Mouse (Mus musculus) small intestine, adult 2 months (tissue): ENCODE measurements around the gene Src. TPM values are rescaled to one million over a fixed set of nuclear protein-coding genes. Genes with fewer than 3 reads are reported as not detected.

Source experiments
- H3K27ac ChIP-seq: fragments of 200-500 bp; 2 replicates; pipeline ENCODE4 v1.5.1; 2012; ENCODE audit warnings: low read depth, low read length, control low read depth, inconsistent platforms; ENCODE audit not compliant: insufficient read depth
- H3K27me3 ChIP-seq: fragments of 200-500 bp; 2 replicates; pipeline ENCODE4 v1.6.1; 2012; ENCODE audit warnings: mild to moderate bottlenecking, moderate library complexity, low read length, inconsistent platforms; ENCODE audit not compliant: control insufficient read depth, insufficient read depth
- H3K36me3 ChIP-seq: fragments of 200-500 bp; 2 replicates; pipeline ENCODE4 v1.6.1; 2012; ENCODE audit warnings: mild to moderate bottlenecking, low read length, control low read depth, inconsistent platforms; ENCODE audit not compliant: control insufficient read depth, insufficient read depth
- H3K4me1 ChIP-seq: fragments of 200-500 bp; 2 replicates; pipeline ENCODE4 v1.6.1; 2012; ENCODE audit warnings: low read length, inconsistent platforms, mixed read lengths; ENCODE audit not compliant: control insufficient read depth, insufficient read depth, insufficient read length
- H3K4me3 ChIP-seq: fragments of 200-500 bp; 2 replicates; pipeline ENCODE4 v1.5.1; 2012; ENCODE audit warnings: low read depth, mild to moderate bottlenecking, control low read depth, inconsistent platforms, low read length, moderate library complexity
- CTCF ChIP-seq: fragments of 200-500 bp; IDR thresholded peaks from 2 replicates; pipeline ENCODE4 v1.5.1; 2012; ENCODE audit warnings: low read depth, mild to moderate bottlenecking, control low read depth, inconsistent platforms, low read length, moderate library complexity, mixed read lengths; ENCODE audit not compliant: insufficient replicate concordance, insufficient read length; ENCODE audit errors: extremely low read depth
- POLR2A ChIP-seq: fragments of 200-500 bp; IDR thresholded peaks from 2 replicates; pipeline ENCODE4 v1.6.1; 2012; ENCODE audit warnings: low read depth, mild to moderate bottlenecking, control low read depth, inconsistent platforms, low read length, moderate library complexity
- WGBS: fragments of 180-500 bp; shearing (Covaris S2); methylation state at CpG from one replicate; pipeline ENCODE4 v1.1.7; 2018; 5-methylcytosine and 5-hydroxymethylcytosine counted together
- polyA plus RNA-seq: library from polyadenylated mRNA; depleted of rRNA; stranded (reverse); fragments of >200 nt; gene quantifications from 2 replicates; pipeline ENCODE4 v1.2.3, GENCODE M21; 2012; rRNA removed

The Src gene
- polyA plus RNA-seq, 1 experiment = 161 TPM

DNA sequence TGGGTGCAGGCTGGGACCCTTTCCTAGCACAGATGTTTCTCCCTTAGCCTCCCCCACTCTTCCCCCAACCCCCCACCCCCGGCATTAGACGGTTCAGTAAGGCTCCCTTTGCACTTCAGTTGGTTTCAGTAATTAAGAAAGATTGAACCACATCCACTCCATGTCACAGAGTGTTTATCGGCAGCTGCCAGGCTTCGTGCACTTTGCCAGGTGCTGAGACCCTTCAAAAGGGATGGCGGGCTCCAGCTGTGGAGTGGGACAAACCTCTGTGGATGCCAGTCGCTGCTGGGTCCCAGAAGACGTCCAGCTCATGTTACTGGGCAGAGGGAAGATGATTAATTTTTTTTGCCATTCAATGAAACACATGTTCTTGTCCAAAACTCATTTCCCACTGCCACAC is 100.2 kb downstream of the Src start:
- TF ChIP-seq CTCF (no peak), POLR2A (no peak)
- Histone ChIP-seq H3K27me3 (no peaks in the 10 kb centered on the region), H3K4me1 (no peaks in the 10 kb centered on the region), H3K36me3 (no peaks in the 10 kb centered on the region), H3K27ac (no peak overlapping the region), H3K4me3 (no peak overlapping the region)
- 69% methylated on average over 7 of the region's 7 CpGs for WGBS

- H3K36me3 ChIP-seq = no peaks in the 10 kb centered on the region
- no peaks in the 10 kb centered on the region for H3K4me1 ChIP-seq
- no peak overlapping the region for H3K4me3 ChIP-seq
- H3K27me3 ChIP-seq = no peaks in the 10 kb centered on the region
- H3K27ac ChIP-seq = no peak overlapping the region
- TF ChIP-seq CTCF (no peak), POLR2A (no peak)
- WGBS = 74% methylated on average over 6 of the region's 6 CpGs
Observed at GRCm38 (mm10) chr2:157519452-157519851, 101.2 kb downstream of the Src start.

DNA sequence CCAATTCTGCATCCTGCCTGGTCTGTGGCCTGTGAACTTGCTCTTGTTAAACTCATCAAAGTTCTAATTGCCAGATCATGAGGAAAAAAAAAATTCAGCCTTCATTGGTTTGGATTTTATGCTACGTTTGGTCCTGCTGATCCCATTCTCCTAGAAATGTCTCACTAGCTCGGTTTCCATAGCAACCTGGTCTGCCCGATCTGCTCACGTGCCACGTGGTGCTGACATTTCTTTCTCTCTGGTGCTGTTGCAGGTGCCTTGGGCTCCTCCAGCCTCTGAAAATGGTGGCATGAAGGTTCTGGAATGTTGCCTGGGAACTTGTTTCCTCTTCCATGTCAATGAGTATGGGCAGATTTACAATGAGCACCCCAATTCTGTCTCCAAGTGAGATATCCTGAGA is 102.3 kb downstream of the Src start:
- WGBS = 28% methylated on average over 5 of the region's 5 CpGs
- no peaks in the 10 kb centered on the region for H3K27me3 ChIP-seq
- H3K27ac ChIP-seq = no peak overlapping the region
- no peaks in the 10 kb centered on the region for H3K36me3 ChIP-seq
- no peak for TF ChIP-seq CTCF
- H3K4me1 ChIP-seq = no peaks in the 10 kb centered on the region
- H3K4me3 ChIP-seq = no peak overlapping the region

Other genes starting within 250 kb of the Src start
- gene Rbl1, start 213.9 kb upstream of the Src start, polyA plus RNA-seq = 1.7 and 5.2 TPM in 2 replicates
- gene Rpn2, start 139.4 kb upstream of the Src start, polyA plus RNA-seq = 85.3 and 141 TPM in 2 replicates
- gene Mroh8, start 138.9 kb upstream of the Src start, polyA plus RNA-seq = 0.16 and 0.17 TPM in 2 replicates
- gene Ghrh, start 70.9 kb upstream of the Src start, polyA plus RNA-seq = 0.33 TPM in 1 of 2 replicates, not detected in the other
- gene Manbal, start 50.9 kb upstream of the Src start, polyA plus RNA-seq = 20.1 and 47.5 TPM in 2 replicates
- 5.2 and 9.5 TPM in 2 replicates for gene Nnat, start 141.6 kb downstream of the Src start, polyA plus RNA-seq
- gene Blcap, start 152.8 kb downstream of the Src start, polyA plus RNA-seq = 15.7 and 30.8 TPM in 2 replicates